Mouse (Mus musculus) intestine, postnatal 0 days (tissue): ENCODE measurements at regions not wholly inside any gene's neighbourhood (a gene's known extent, or its start where the extent isn't known, plus 50 kb on each side); places are given as distances from the start of the nearest gene placed in this dataset.
A peak's percentile ranks its signal among the peaks of the same experiment; 100 is the strongest.

ENCODE experiments used
- ATAC-seq: fragments of 200-750 bp; cut with Nextera tagmentation; 2 replicates; pipeline ENCODE4 v1.8.0; 2017; ENCODE audit warnings: mild to moderate bottlenecking, moderate TSS enrichment, moderate library complexity
- H3K27ac ChIP-seq: fragments of 300-500 bp; sonication (generic); 2 replicates; pipeline ENCODE4 v1.5.1; 2014; ENCODE audit warnings: mild to moderate bottlenecking, low read depth, low read length, moderate library complexity
- H3K27me3 ChIP-seq: fragments of 300-500 bp; sonication (generic); replicated peaks from 2 replicates; pipeline ENCODE4 v1.6.1; 2014; ENCODE audit warnings: low read length, mixed read lengths; ENCODE audit not compliant: control insufficient read depth, insufficient read depth
- H3K36me3 ChIP-seq: fragments of 300-500 bp; sonication (generic); 2 replicates; pipeline ENCODE4 v1.6.1; 2014; ENCODE audit warnings: mild to moderate bottlenecking, moderate library complexity; ENCODE audit not compliant: control insufficient read depth, insufficient read depth
- H3K4me1 ChIP-seq: fragments of 300-500 bp; sonication (generic); replicated peaks from 2 replicates; pipeline ENCODE4 v1.6.1; 2014; ENCODE audit warnings: antibody characterized with exemption, low read length, mixed read lengths; ENCODE audit not compliant: control insufficient read depth, insufficient read depth
- H3K4me2 ChIP-seq: fragments of 300-500 bp; sonication (generic); replicated peaks from 2 replicates; pipeline ENCODE4 v1.6.1; 2014; ENCODE audit warnings: low read depth, mild to moderate bottlenecking, moderate library complexity
- H3K4me3 ChIP-seq: fragments of 300-500 bp; sonication (generic); 2 replicates; pipeline ENCODE4 v1.5.1; 2014; ENCODE audit warnings: low read depth, low read length
- H3K9ac ChIP-seq: fragments of 300-500 bp; sonication (generic); 2 replicates; pipeline ENCODE4 v1.6.1; 2014; ENCODE audit warnings: mild to moderate bottlenecking, low read depth, low read length
- H3K9me3 ChIP-seq: fragments of 300-500 bp; sonication (generic); 2 replicates; pipeline ENCODE4 v1.6.1; 2016; ENCODE audit warnings: mixed run types; ENCODE audit not compliant: control insufficient read depth
- CTCF ChIP-seq: sonication (generic); IDR thresholded peaks from 2 replicates; pipeline ENCODE4 v1.5.1; 2016; ENCODE audit warnings: low read depth, mild to moderate bottlenecking, control low read depth, antibody characterized with exemption, moderate library complexity
- WGBS: fragments of 180-500 bp; shearing (Covaris S2); extraction: QIAGEN DNeasy Blood & Tissue Kit; methylation state at CpG from one replicate; pipeline ENCODE4 v1.1.7; 2014; 5-methylcytosine and 5-hydroxymethylcytosine counted together

DNA sequence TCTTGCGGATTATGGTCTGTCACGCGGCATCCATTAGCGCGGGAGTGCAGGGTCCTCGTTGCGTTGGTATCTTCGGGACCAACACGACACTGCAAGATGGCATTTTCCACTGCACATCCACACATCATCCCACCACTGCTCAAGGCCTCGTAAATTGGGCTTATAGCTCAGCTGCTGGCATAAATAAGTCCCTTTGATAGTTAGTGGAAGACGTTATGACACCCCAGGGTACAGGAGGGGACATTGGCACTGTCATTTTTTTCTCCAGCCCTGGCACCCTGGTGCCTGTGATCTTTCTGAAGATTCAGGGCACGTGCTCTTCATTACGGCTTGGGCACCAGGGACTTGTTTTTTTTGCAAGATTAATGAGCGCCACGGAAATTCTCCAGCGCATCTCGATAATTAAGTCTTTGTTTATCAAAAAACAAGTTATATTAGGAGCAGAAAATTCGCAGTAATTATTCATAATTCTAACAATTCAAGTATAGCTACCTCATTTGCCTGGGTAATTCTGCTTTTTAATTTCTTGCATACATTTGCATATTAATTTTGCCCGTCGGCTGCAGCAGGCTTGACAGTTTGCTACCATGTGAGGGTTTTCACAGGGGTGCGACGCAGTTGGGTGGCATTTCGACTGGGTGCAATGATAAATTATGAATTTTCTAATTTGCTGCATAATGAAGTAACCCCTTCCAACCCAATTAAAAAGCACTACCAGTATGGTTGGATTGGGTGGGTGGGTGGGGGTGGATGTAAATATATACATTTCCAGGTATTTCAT lies 119.1 kb downstream of the Vrk1 start:
- H3K9me3 ChIP-seq = no peaks in the 10 kb centered on the region
- no peak for TF ChIP-seq CTCF
- no peaks in the 10 kb centered on the region for H3K27me3 ChIP-seq
- ATAC-seq = no peak
- H3K36me3 ChIP-seq = no peaks in the 10 kb centered on the region
- H3K9ac ChIP-seq = no peak overlapping the region
- 92% methylated on average over 23 of the region's 23 CpGs for WGBS
- H3K4me3 ChIP-seq = no peak overlapping the region
- H3K4me2 ChIP-seq = no peak overlapping the region
- H3K4me1 ChIP-seq = no peaks in the 10 kb centered on the region
- H3K27ac ChIP-seq = no peak overlapping the region

GRCm38 (mm10) chr12:106130071-106130676 lies 120.1 kb downstream of the Vrk1 start:
- no peaks in the 10 kb centered on the region for H3K36me3 ChIP-seq
- H3K4me2 ChIP-seq = no peak overlapping the region
- no peak overlapping the region for H3K4me3 ChIP-seq
- no peaks in the 10 kb centered on the region for H3K27me3 ChIP-seq
- H3K9me3 ChIP-seq = no peaks in the 10 kb centered on the region
- no peak for TF ChIP-seq CTCF
- 77% methylated on average over 11 of the region's 11 CpGs for WGBS
- H3K9ac ChIP-seq = no peak overlapping the region
- no peaks in the 10 kb centered on the region for H3K4me1 ChIP-seq
- ATAC-seq = no peak
- no peak overlapping the region for H3K27ac ChIP-seq

DNA sequence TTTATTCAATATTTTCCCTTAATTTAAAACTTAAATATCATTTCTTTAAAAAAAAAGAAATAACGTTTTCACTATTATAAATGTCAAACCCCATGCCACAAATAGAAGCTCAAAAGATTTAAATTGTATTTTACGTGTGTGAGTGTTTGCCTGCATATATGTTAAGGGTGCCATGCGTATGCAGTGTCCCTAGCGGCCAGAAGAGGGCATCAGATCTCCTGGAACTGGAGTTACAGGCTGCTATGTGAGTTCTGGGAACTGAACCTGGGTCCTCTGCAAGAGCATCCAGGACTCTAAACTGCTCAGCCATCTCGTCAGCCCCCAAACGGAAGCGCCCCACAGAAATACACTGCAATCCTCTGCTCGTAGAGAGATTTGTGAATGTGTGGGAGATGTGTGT lies 122.7 kb downstream of the Vrk1 start:
- no peak overlapping the region for H3K9ac ChIP-seq
- ATAC-seq = no peak
- TF ChIP-seq CTCF = 0 out of 2 replicates have a peak, but pooled peaks have one; percentile 5
- no peak overlapping the region for H3K27ac ChIP-seq
- WGBS = 91% methylated on average over 8 of the region's 8 CpGs
- no peaks in the 10 kb centered on the region for H3K9me3 ChIP-seq
- H3K27me3 ChIP-seq = no peaks in the 10 kb centered on the region
- H3K4me1 ChIP-seq = no peaks in the 10 kb centered on the region
- H3K36me3 ChIP-seq = no peaks in the 10 kb centered on the region
- no peak overlapping the region for H3K4me3 ChIP-seq
- H3K4me2 ChIP-seq = no peak overlapping the region

DNA sequence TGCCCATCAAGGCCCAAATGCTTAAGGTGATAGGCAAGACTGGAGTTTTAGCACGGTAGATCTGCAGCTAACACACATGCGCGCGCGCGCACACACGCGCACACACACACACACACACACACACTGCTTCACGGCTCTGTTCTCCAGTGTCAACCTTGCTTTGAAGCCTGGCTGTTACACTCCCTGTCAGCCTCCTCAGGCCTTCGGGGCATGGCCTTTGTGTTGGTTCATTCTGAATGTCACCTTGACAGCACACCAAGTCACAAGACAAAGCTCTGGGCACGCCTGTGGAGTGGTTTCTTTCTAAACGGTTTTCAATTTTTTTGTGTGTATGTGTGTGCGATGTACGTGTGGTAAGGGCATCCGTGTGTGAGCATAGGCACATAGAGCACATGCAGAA lies 128.4 kb downstream of the Vrk1 start:
- no peak for TF ChIP-seq CTCF
- 87% methylated on average over 15 of the region's 15 CpGs for WGBS
- Histone ChIP-seq H3K36me3 (no peaks in the 10 kb centered on the region), H3K4me3 (no peak overlapping the region), H3K9me3 (no peaks in the 10 kb centered on the region), H3K9ac (no peak overlapping the region), H3K27me3 (no peaks in the 10 kb centered on the region), H3K4me2 (no peak overlapping the region), H3K4me1 (no peaks in the 10 kb centered on the region), H3K27ac (no peak overlapping the region)
- ATAC-seq = no peak

GRCm38 (mm10) chr12:106139491-106139890 lies 129.5 kb downstream of the Vrk1 start:
- Histone ChIP-seq H3K4me2 (no peak overlapping the region), H3K36me3 (no peaks in the 10 kb centered on the region), H3K9ac (no peak overlapping the region), H3K27me3 (no peaks in the 10 kb centered on the region), H3K4me3 (no peak overlapping the region), H3K27ac (no peak overlapping the region), H3K9me3 (no peaks in the 10 kb centered on the region), H3K4me1 (no peaks in the 10 kb centered on the region)
- no peak for TF ChIP-seq CTCF
- ATAC-seq = no peak
- 86% methylated on average over 11 of the region's 11 CpGs for WGBS

- Histone ChIP-seq H3K9ac (no peak overlapping the region), H3K4me3 (no peak overlapping the region), H3K36me3 (no peaks in the 10 kb centered on the region), H3K9me3 (no peaks in the 10 kb centered on the region), H3K27ac (no peak overlapping the region), H3K4me2 (no peak overlapping the region), H3K4me1 (no peaks in the 10 kb centered on the region), H3K27me3 (no peaks in the 10 kb centered on the region)
- no peak for ATAC-seq
- TF ChIP-seq CTCF = no peak
- WGBS = 52% methylated on average over 5 of the region's 5 CpGs
These were observed 129.9 kb downstream of the Vrk1 start for GRCm38 (mm10) chr12:106139927-106140326.
